Mouse (Mus musculus): ENCODE measurements around the gene Bard1. TPM values are rescaled to one million over a fixed set of nuclear protein-coding genes. Genes with fewer than 3 reads are reported as not detected.

Gene Bard1
- polyA plus RNA-seq, 1 experiment from 2014 or later, result 2.4 TPM

GRCm38 (mm10) chr1:71035565-71035964 is 67.4 kb downstream of the Bard1 start:
- Histone ChIP-seq H3K4me3 (no peak overlapping the region), H3K36me3 (replicated peaks) (peaks cover 21% of the 10 kb centered on the region), H3K27ac (replicated peaks) (no peak overlapping the region), H3K9me3 (no peaks in the 10 kb centered on the region), H3K4me1 (no peaks in the 10 kb centered on the region), H3K27me3 (replicated peaks; ENCODE audit: low read depth, poor library complexity, severe bottlenecking) (no peaks in the 10 kb centered on the region)
- DNase-seq (ENCODE audit: low spot score), result no peak
- WGBS, result 78% methylated on average over 1 of the region's 1 CpGs

- DNase-seq (ENCODE audit: low spot score), result no peak
- H3K36me3 ChIP-seq (replicated peaks), result peaks cover 12% of the 10 kb centered on the region
- 87% methylated on average over 5 of the region's 5 CpGs for WGBS
- no peaks in the 10 kb centered on the region for H3K27me3 ChIP-seq (replicated peaks; ENCODE audit: low read depth, poor library complexity, severe bottlenecking)
- no peak overlapping the region for H3K4me3 ChIP-seq
- H3K9me3 ChIP-seq, result no peaks in the 10 kb centered on the region
- H3K27ac ChIP-seq (replicated peaks), result no peak overlapping the region
- H3K4me1 ChIP-seq, result no peaks in the 10 kb centered on the region
Measured at GRCm38 (mm10) chr1:71022766-71023165, 80.2 kb downstream of the Bard1 start.

- Histone ChIP-seq H3K27ac (replicated peaks) (no peak overlapping the region), H3K4me1 (no peaks in the 10 kb centered on the region), H3K27me3 (replicated peaks; ENCODE audit: low read depth, poor library complexity, severe bottlenecking) (no peaks in the 10 kb centered on the region), H3K36me3 (replicated peaks) (no peaks in the 10 kb centered on the region), H3K9me3 (no peaks in the 10 kb centered on the region), H3K4me3 (no peak overlapping the region)
- DNase-seq (ENCODE audit: low spot score), result no peak
Measured at GRCm38 (mm10) chr1:71014345-71014744, 88.6 kb downstream of the Bard1 start.

GRCm38 (mm10) chr1:71005998-71006397 is 96.9 kb downstream of the Bard1 start:
- WGBS, result 89% methylated on average over 6 of the region's 6 CpGs
- Histone ChIP-seq H3K27me3 (replicated peaks; ENCODE audit: low read depth, poor library complexity, severe bottlenecking) (no peaks in the 10 kb centered on the region), H3K9me3 (no peaks in the 10 kb centered on the region), H3K36me3 (replicated peaks) (no peaks in the 10 kb centered on the region), H3K4me1 (no peaks in the 10 kb centered on the region), H3K4me3 (no peak overlapping the region), H3K27ac (replicated peaks) (no peak overlapping the region)
- DNase-seq (ENCODE audit: low spot score), result no peak

GRCm38 (mm10) chr1:71004177-71004576 is 98.8 kb downstream of the Bard1 start:
- H3K4me1 ChIP-seq, result no peaks in the 10 kb centered on the region
- no peak overlapping the region for H3K27ac ChIP-seq (replicated peaks)
- no peak overlapping the region for H3K4me3 ChIP-seq
- no peaks in the 10 kb centered on the region for H3K36me3 ChIP-seq (replicated peaks)
- no peaks in the 10 kb centered on the region for H3K9me3 ChIP-seq
- H3K27me3 ChIP-seq (replicated peaks; ENCODE audit: low read depth, poor library complexity, severe bottlenecking), result no peaks in the 10 kb centered on the region
- WGBS, result 48% methylated on average over 1 of the region's 1 CpGs
- no peak for DNase-seq (ENCODE audit: low spot score)

- H3K36me3 ChIP-seq (replicated peaks), result no peaks in the 10 kb centered on the region
- no peak for DNase-seq (ENCODE audit: low spot score)
- H3K27me3 ChIP-seq (replicated peaks; ENCODE audit: low read depth, poor library complexity, severe bottlenecking), result no peaks in the 10 kb centered on the region
- H3K4me3 ChIP-seq, result no peak overlapping the region
- H3K9me3 ChIP-seq, result no peaks in the 10 kb centered on the region
- WGBS, result 84% methylated on average over 1 of the region's 1 CpGs
- no peaks in the 10 kb centered on the region for H3K4me1 ChIP-seq
- no peak overlapping the region for H3K27ac ChIP-seq (replicated peaks)
Measured at GRCm38 (mm10) chr1:71003741-71004140, 99.2 kb downstream of the Bard1 start.

GRCm38 (mm10) chr1:70997377-70997993 is 105.5 kb downstream of the Bard1 start:
- no peak for DNase-seq (ENCODE audit: low spot score)
- Histone ChIP-seq H3K27ac (replicated peaks) (no peak overlapping the region), H3K4me3 (no peak overlapping the region), H3K4me1 (no peaks in the 10 kb centered on the region), H3K9me3 (no peaks in the 10 kb centered on the region), H3K36me3 (replicated peaks) (no peaks in the 10 kb centered on the region), H3K27me3 (replicated peaks; ENCODE audit: low read depth, poor library complexity, severe bottlenecking) (no peaks in the 10 kb centered on the region)
- 65% methylated on average over 10 of the region's 10 CpGs for WGBS

GRCm38 (mm10) chr1:70996766-70997165 is 106.2 kb downstream of the Bard1 start:
- H3K9me3 ChIP-seq, result no peaks in the 10 kb centered on the region
- no peaks in the 10 kb centered on the region for H3K4me1 ChIP-seq
- no peaks in the 10 kb centered on the region for H3K36me3 ChIP-seq (replicated peaks)
- no peak overlapping the region for H3K27ac ChIP-seq (replicated peaks)
- WGBS, result 78% methylated on average over 3 of the region's 3 CpGs
- H3K4me3 ChIP-seq, result no peak overlapping the region
- no peaks in the 10 kb centered on the region for H3K27me3 ChIP-seq (replicated peaks; ENCODE audit: low read depth, poor library complexity, severe bottlenecking)
- DNase-seq (ENCODE audit: low spot score), result no peak

All from embryonic facial prominence, embryonic 10.5 days (tissue).